Mouse (Mus musculus) liver (tissue): ENCODE measurements around the gene Osbpl10.
A peak's percentile ranks its signal among the peaks of the same experiment; 100 is the strongest.
"Not testable (repeated sequence)": the region's sequence is repeated elsewhere in the genome, so short reads cannot be mapped to it uniquely, and the experiment has no call there.

Experiments
- DNase-seq: peaks from one replicate; pipeline ENCODE4 v3.0.0-alpha.2; 2020; ENCODE audit warnings: mixed read lengths

The Osbpl10 gene

GRCm38 (mm10) chr9:114978281-114979111 is at the start of gene Osbpl10:
TSS of gene Osbpl10 (plus strand) at chr9:114978569.
- peak; percentile 58 for DNase-seq

- DNase-seq = no peak
Measured at GRCm38 (mm10) chr9:114930464-114931090, 47.8 kb upstream of the Osbpl10 start.

GRCm38 (mm10) chr9:114932607-114933006 is 45.8 kb upstream of the Osbpl10 start:
- no peak for DNase-seq

GRCm38 (mm10) chr9:114933037-114933722 is 45.2 kb upstream of the Osbpl10 start:
- no peak for DNase-seq

GRCm38 (mm10) chr9:114933723-114934171 is 44.6 kb upstream of the Osbpl10 start, which contains the start of gene Gpd1l:
TSS of gene Gpd1l (minus strand) at chr9:114933987.
- peak; percentile 95 for DNase-seq

GRCm38 (mm10) chr9:114934231-114934630 is 44.1 kb upstream of the Osbpl10 start:
- DNase-seq = no peak

GRCm38 (mm10) chr9:114935321-114935720 is 43.0 kb upstream of the Osbpl10 start:
- DNase-seq = no peak

- no peak for DNase-seq
Measured at GRCm38 (mm10) chr9:114936687-114937086, 41.7 kb upstream of the Osbpl10 start.

- no peak for DNase-seq
Measured at GRCm38 (mm10) chr9:114944642-114945041, 33.7 kb upstream of the Osbpl10 start.

GRCm38 (mm10) chr9:114945576-114945975 is 32.8 kb upstream of the Osbpl10 start:
- DNase-seq = no peak

GRCm38 (mm10) chr9:114948395-114948794 is 30.0 kb upstream of the Osbpl10 start:
- no peak for DNase-seq

- DNase-seq = no peak
Measured at GRCm38 (mm10) chr9:114952866-114953265, 25.5 kb upstream of the Osbpl10 start.

GRCm38 (mm10) chr9:114955340-114955739 is 23.0 kb upstream of the Osbpl10 start:
- no peak for DNase-seq

- no peak for DNase-seq
Measured at GRCm38 (mm10) chr9:114956945-114957344, 21.4 kb upstream of the Osbpl10 start.

- DNase-seq = no peak
Measured at GRCm38 (mm10) chr9:114960043-114960789, 18.2 kb upstream of the Osbpl10 start.

GRCm38 (mm10) chr9:114960844-114961243 is 17.5 kb upstream of the Osbpl10 start:
- DNase-seq = no peak

- no peak for DNase-seq
Measured at GRCm38 (mm10) chr9:114964093-114964492, 14.3 kb upstream of the Osbpl10 start.

- DNase-seq = not testable (repeated sequence)
Measured at GRCm38 (mm10) chr9:114966286-114966685, 12.1 kb upstream of the Osbpl10 start.

GRCm38 (mm10) chr9:114977461-114978280 is 698 bp upstream of the Osbpl10 start:
- DNase-seq = no peak

- DNase-seq = no peak
Measured at GRCm38 (mm10) chr9:114979969-114980368, 1.6 kb downstream of the Osbpl10 start.

- DNase-seq = no peak
Measured at GRCm38 (mm10) chr9:114982689-114983360, 4.5 kb downstream of the Osbpl10 start, which contains the start of gene Rps27rt. TSS of gene Rps27rt (minus strand) at chr9:114982739.
